Mouse (Mus musculus): ENCODE measurements around the gene Actr6.

Gene Actr6

GRCm38 (mm10) chr10:89732001-89732794, at the start of gene Actr6:
Actr6 (minus strand) TSS chr10:89732295.
- in situ Hi-C loops (cut with MseI, MboI) = no loop called here

- in situ Hi-C loops (cut with MseI, MboI) = no loop called here
Measured at GRCm38 (mm10) chr10:89776029-89776428, 43.9 kb upstream of the Actr6 start.

DNA sequence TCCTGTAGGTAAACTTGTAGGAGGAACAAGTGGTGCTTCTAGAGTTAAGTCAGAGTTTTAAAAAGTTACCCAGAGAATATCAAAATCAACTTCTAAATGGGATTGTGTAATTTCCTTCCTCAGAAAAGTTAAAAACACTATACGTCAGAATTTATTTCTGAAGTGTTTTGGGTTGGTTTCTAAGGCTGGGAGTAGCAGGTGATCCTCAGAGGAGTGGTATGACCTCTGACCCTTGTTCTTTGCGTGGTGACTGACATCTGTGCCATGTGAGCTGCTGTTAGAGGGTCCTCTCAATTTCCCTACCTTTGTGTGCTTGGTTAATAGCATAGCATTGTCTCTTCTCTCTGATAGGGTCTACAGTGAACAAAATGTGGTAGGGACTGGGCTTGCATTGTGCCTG, 39.8 kb upstream of the Actr6 start:
- in situ Hi-C loops (cut with MseI, MboI) = no loop called here

DNA sequence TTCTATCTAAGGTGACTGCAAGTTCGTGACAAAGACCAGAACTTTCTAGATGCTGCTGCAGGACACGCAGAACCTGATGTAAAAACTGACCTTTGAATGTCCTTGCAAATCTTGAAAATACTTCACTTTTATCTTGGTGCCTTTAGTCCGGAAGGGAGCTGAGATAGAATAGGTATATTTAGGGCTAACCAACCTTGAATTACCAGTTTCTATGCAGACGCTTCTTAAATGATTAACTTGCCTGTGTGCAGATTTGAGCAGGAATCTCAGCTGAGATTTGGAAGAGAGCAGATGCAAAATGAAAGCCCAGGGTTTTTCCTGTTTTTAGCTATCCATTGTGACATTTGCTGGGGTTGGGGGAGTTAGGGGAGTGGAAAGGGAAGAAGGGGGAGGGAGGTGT, 37.0 kb upstream of the Actr6 start:
- in situ Hi-C loops (cut with MseI, MboI) = no loop called here

DNA sequence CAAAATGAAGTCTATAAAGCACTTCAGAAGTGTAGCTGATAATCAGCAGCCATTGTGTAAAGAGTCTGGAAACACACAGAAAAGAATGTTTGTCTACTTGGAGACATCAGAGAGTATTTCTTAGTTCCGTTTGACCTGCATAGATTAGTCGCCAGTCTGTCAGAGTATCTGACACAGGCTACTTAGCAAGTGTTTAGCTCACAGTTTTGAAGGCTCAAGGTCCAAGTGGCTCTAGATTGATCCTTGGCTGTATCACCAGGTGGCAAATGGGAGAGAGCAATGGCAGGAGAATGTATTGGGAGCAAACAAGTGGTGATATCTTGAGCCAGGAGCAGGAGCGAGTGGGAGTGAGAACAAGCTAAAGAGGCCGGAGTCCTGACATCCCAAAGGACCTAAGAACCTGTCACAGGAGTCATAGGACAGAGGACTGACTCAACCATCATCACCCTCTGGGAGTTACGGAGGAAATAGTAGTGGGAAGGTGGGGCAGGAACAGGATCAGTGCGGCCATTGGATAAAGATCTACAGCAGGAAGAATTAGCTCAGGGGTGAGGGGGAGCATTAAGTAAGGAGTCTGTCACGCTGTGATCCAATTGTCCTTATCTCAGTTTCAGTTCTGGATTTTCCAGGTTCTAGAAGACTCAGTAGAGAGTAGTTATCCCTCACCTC, 36.4 kb upstream of the Actr6 start:
- in situ Hi-C loops (cut with MseI, MboI) = no loop called here

DNA sequence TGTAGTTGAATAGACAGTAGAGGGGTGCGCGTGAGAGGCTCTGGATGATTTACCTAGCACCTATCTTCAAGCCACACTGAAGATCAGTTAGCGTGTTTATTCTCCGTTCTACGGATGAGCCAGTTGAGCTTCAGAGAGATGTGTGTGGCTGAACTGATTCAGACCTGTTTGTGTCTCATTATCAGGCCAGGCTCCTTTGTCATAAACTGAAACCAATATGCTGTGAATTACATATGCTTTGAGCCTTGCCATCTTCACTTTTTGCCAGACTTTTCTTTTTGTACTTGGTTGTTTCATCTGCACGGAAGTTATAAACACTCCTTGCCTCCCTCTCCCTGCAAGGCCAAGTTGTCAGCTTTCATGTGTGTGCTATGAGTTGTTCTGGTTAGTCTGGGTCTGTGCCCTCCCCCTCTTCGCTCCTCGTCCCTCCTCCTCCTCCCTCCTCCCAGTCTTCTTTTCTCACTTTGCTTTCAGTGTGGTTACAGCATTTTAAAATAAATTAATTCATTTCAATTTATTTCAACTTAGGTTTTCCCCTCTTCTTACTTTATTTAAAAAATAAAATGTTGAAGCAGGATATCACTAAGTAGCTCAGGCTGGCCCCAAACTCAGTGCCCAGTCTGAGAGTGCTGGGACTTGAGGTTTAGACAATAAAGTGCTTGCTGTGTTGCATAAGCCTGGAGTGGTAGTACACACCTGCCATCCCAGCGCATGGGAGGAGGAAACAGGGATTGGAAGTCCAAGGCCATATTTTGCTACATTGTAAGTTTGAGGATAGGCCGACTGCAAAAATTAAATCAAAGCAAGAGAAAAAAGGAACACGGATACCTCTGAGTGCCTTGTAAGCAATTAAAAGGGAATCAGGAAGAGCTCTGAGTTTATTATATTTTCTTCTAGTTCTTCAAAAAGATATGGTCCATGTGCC, 34.0 kb upstream of the Actr6 start:
- in situ Hi-C loops (cut with MseI, MboI) = no loop called here

GRCm38 (mm10) chr10:89764457-89765121, 32.5 kb upstream of the Actr6 start:
- in situ Hi-C loops (cut with MseI, MboI) = no loop called here

GRCm38 (mm10) chr10:89760772-89761171, 28.7 kb upstream of the Actr6 start:
- in situ Hi-C loops (cut with MseI, MboI) = no loop called here

DNA sequence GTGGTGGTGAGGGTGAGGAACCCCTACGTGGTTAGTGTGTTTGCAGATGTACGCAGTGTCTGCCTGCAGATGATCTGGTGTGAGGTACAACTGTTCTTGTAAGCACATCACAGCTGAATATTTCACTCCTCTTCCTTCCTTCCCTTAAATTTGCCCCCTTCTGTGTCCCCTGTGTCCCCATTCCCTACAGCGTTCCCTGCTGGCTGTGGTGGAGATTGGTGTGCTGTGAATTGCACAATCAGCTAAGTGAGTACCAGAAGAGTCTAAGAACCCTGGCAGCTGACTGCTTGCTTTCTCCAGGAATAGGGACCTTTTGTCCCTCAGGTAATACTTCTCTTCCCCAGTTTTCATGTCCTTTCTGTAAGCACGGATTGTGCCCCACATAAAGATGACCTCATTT, 23.1 kb upstream of the Actr6 start:
- in situ Hi-C loops (cut with MseI, MboI) = no loop called here

DNA sequence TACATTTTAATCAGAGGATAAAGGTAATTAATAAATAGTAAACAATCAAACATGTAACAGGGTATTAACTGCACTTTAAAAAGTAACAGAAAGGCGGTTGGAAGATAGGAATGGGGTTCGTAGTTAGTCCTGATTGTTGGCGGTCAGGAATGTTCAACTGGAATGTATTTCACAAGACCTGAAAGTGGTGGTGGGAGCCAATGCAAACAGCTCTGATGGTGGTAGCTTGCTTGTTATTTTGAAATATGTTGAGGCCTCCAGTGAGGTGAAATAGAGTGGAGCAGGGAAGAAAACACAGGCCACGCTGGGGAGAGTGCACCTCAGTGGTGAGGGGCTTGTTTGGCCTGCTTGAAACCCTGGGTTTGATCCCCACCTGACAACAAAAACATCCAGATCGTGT, 19.0 kb upstream of the Actr6 start:
- in situ Hi-C loops (cut with MseI, MboI) = no loop called here

DNA sequence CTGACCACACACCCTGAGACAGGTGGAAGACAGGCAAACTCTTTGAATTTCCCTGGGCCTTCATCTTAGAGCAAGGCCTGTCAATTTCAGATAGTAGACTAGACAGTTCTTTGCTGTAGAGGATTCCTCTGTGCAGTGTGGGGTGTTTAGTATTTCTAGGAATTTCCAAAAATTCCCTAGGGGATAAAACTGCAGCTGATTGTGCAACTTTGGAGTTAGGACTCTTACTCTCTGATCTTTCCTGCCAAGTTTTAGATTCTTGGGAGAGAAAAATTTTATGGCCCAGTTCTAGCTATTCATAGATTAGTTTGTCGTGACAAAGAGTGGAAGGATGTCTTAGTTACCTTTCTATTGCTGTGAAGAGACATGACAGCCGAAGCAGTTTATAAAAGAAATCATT, 16.5 kb upstream of the Actr6 start:
- in situ Hi-C loops (cut with MseI, MboI) = no loop called here

DNA sequence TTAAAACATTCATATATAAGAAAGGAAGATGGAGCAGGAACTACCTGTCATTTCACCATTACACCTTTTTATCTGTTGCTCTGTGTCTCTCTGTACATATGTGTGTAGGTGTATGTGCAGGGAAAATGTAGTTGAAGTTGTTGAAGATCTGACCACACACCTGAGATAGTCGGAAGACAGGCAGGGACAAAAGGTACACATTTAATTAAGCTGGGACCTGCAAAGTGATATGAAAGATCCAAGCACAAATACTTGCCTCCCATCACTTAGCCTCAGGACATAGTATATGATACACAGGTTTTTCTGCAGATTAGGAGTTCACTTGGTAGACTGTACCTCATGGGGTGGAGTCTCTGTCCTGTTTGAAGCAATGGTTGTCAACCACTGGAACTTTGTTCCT, 15.8 kb upstream of the Actr6 start:
- in situ Hi-C loops (cut with MseI, MboI) = no loop called here

DNA sequence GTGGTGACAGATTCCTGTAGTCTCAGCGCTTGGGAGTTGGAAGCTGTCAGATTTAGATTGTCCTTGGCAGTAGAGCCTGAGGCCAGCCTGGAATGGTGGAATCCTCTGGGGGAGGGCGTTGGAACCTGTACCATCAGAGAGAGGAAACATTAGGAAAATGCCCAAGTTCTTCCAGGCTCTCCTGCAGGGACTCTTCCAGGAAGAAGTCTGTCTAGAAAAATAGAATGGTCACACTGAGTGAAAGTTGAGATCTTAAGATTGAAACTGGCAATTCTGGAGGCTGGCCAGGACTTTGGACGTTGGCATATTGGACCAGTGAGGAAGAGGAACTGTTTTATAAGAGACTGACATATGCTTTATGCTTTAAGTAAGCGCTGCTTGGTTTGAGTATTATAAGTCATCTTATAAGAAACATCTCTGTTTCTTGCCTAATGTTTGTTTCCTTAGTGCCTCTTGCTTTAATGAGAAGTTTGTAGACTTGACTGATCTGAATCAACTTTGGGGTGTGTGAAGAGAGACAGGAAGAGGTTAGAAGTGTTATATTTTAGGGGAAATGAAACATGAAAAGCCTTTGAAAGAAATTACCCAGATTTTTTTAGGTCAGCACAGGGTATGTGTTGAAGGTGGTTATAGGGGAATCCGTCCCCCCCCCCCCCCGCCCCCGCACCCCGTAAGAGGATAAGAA, 15.3 kb upstream of the Actr6 start:
- in situ Hi-C loops (cut with MseI, MboI) = no loop called here

GRCm38 (mm10) chr10:89746581-89746980, 14.5 kb upstream of the Actr6 start:
- in situ Hi-C loops (cut with MseI, MboI) = no loop called here

- in situ Hi-C loops (cut with MseI, MboI) = no loop called here
Measured at GRCm38 (mm10) chr10:89745666-89746020, 13.5 kb upstream of the Actr6 start.

- in situ Hi-C loops (cut with MseI, MboI) = no loop called here
Measured at GRCm38 (mm10) chr10:89744871-89745665, 13.0 kb upstream of the Actr6 start, which contains the start of gene Uhrf1bp1l. Uhrf1bp1l (plus strand) TSS chr10:89744991.

DNA sequence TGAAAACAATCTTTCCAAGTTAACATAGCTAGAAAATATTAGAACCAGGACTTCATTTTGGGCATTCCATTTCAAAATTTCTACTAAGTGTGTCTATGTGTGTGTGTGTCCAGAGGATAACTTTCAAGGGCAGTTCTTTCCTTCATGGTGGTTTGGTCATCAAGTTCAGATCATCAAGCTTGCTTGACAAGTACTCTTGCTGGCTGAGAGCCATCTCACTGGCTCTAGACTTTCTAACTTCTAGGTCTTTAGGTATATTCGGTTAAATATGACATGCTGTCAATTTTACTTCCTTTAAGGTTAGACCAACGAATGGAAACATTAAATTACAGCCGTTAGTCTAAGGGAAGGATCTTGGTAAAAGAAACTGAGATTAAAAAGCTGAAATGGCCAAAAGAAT, 12.2 kb upstream of the Actr6 start:
- in situ Hi-C loops (cut with MseI, MboI) = no loop called here

DNA sequence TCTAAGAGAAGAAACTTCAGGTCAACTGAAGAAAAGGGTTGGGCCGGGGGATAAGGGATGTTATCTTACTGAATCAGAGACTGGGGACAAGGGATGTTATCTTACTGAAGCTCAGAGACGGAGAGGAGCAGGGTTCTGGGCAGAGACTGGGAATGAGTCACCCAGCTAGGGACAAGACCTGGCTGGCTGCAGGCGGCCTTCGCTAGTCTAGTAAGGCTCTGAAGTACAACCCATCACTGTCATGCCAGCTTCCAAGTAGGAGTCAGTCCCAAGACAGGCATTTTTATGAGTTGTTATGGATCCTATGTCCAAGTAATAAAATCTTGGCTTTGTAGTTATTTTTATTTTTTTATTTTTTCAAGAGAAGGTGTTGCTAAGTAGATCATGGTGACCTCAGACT, 11.2 kb upstream of the Actr6 start:
- in situ Hi-C loops (cut with MseI, MboI) = no loop called here

DNA sequence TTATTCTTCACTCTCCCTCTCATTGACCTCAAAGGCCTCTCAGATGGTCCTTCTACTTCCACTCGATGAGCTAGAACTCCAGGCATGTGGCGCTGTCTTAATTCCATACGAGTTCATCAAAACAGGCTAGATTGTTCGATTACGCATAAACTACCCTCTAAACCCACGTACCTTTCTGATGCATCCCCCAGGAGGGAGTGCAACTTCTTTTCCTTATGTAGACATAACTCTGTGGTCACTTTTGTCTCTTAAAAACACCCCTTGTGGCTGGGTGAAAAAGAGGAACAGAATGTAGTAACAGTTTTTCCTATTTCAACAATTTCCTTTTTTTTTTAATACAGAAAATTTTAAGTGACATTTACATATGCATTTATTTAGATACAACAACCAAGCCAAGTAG, 8.9 kb upstream of the Actr6 start:
- in situ Hi-C loops (cut with MseI, MboI) = no loop called here

DNA sequence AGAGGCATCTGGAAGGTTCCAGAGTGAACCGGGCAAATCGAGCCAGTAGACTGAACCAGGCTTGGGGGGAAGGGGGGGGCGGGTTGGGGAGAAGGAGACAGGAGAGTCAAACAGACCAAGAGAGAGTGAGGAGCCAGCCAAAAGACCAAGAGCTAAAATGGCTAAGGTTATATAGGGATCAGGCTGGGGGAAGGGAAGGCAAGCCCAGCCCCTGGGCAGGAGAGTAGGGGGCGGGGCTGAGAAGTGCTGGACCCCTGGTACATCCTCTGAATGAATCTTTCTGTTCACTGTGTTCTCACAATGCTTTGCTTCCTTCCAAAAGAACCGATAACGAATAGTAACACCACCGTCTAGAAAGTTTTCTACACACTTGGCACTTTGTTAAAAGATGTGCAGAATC, 7.6 kb upstream of the Actr6 start:
- in situ Hi-C loops (cut with MseI, MboI) = no loop called here

Data from mouse trophoblast stem cell (cell line).